Mouse (Mus musculus): ENCODE data around the gene AC161166.1. TPM values are rescaled to one million over a fixed set of nuclear protein-coding genes. Genes with fewer than 3 reads are reported as not detected.

AC161166.1 gene
- total and polyA plus RNA-seq, 3 experiments, result 0.08 TPM; not detected in 2

- H3K79me2 ChIP-seq (replicated peaks; ENCODE audit: control insufficient read depth, extremely low read depth, insufficient read depth, poor library complexity, severe bottlenecking), result no peaks in the 10 kb centered on the region
- peaks cover 10 to 15% of the 10 kb centered on the region in 2 experiments; a peak in 3 of 4 replicates for H3K4me1 ChIP-seq (ENCODE audit: control insufficient read depth in 1 of 2, insufficient read depth in 2 of 2)
- H3K4me2 ChIP-seq (ENCODE audit: insufficient read depth, low read depth, poor library complexity, severe bottlenecking), result no peak overlapping the region
- TF ChIP-seq ELF1 (IDR thresholded peaks at IDR 0.05; ENCODE audit: low read depth, low read length) (no peak), TCF12 (IDR thresholded peaks at IDR 0.05; ENCODE audit: low read depth, low read length) (no peak), NELFE (IDR thresholded peaks at IDR 0.05; ENCODE audit: low read depth, low read length) (no peak), NRF1 (IDR thresholded peaks at IDR 0.05; ENCODE audit: low read depth, low read length) (no peak), CTCF (conservative IDR thresholded peaks at IDR 0.05 in 1 of 2, IDR thresholded peaks at IDR 0.05 in 1 of 2; ENCODE audit: low read depth in 2 of 2, low read length in 2 of 2) (no peak), ETS1 (conservative IDR thresholded peaks at IDR 0.05; ENCODE audit: low read depth, low read length) (no peak), CHD2 (IDR thresholded peaks at IDR 0.05; ENCODE audit: low read length) (no peak), KAT2A (IDR thresholded peaks at IDR 0.05; ENCODE audit: insufficient replicate concordance, low read length) (no peak), IRF4 (IDR thresholded peaks at IDR 0.05; ENCODE audit: low read depth, low read length) (no peak), JUN (IDR thresholded peaks at IDR 0.05; ENCODE audit: insufficient read depth, low read depth, low read length) (no peak), HCFC1 (IDR thresholded peaks at IDR 0.05; ENCODE audit: low read depth, low read length) (no peak), MAX (IDR thresholded peaks at IDR 0.05; ENCODE audit: low read length) (no peak), MAFK (IDR thresholded peaks at IDR 0.05; ENCODE audit: insufficient replicate concordance, low read length) (no peak)
- no peak overlapping the region for H3K4me3 ChIP-seq (replicated peaks in 1 of 3; ENCODE audit: low read depth in 2 of 3, low read length in 2 of 3, poor library complexity in 1 of 3)
- peaks cover 52% of the 10 kb centered on the region for H3K27me3 ChIP-seq (replicated peaks)
- H3K9ac ChIP-seq (ENCODE audit: insufficient read depth, low read depth), result no peak overlapping the region
- no peak overlapping the region for H3K27ac ChIP-seq (ENCODE audit: insufficient read depth, low read depth)
- no peaks in the 10 kb centered on the region for H3K36me3 ChIP-seq (replicated peaks in 1 of 2; ENCODE audit: control insufficient read depth in 1 of 2, insufficient read depth in 1 of 2, low read length in 1 of 2)
- H3K9me3 ChIP-seq (replicated peaks; ENCODE audit: low read length), result no peaks in the 10 kb centered on the region
- dilution Hi-C loops (cut with MboI; ENCODE audit: extremely low pct_ligation_motif_present, extremely low pct_unique_long_range_greater_than_20kb, low sequenced_read_pairs) (no loop called here), in situ Hi-C loops (cut with MboI; ENCODE audit: low pct_ligation_motif_present, low pct_unique_long_range_greater_than_20kb, low sequenced_read_pairs) (no loop called here)
- no peak for DNase-seq (ENCODE audit: extremely low read depth)
Observed at GRCm38 (mm10) chr7:24461376-24462051, 50.7 kb downstream of the AC161166.1 start.

Other genes starting within 250 kb of the AC161166.1 start
Only the 20 nearest of the 22 such genes appear.
- gene Zfp61, start 211.2 kb downstream of the AC161166.1 start, total RNA-seq (2012; rRNA removed), result 1.4 and 3.3 TPM in 2 replicates
- 3.2 and 3.8 TPM in 2 replicates for gene Zfp61, start 211.2 kb downstream of the AC161166.1 start, total RNA-seq (2014; rRNA removed)
- gene Zfp61, start 211.2 kb downstream of the AC161166.1 start, polyA plus RNA-seq (2012; ENCODE audit: insufficient read length, low read depth), result 2.0 and 2.3 TPM in 2 replicates
- 6.0 and 6.7 TPM in 2 replicates for gene Zfp94, start 195.8 kb downstream of the AC161166.1 start, total RNA-seq (2012; rRNA removed)
- 4.5 and 5.8 TPM in 2 replicates for gene Zfp94, start 195.8 kb downstream of the AC161166.1 start, total RNA-seq (2014; rRNA removed)
- gene Zfp94, start 195.8 kb downstream of the AC161166.1 start, polyA plus RNA-seq (2012; ENCODE audit: insufficient read length, low read depth), result 3.3 and 4.7 TPM in 2 replicates
- gene Tescl, start 178.5 kb downstream of the AC161166.1 start, total RNA-seq (2012; rRNA removed), result not detected in 2 replicates
- gene Tescl, start 178.5 kb downstream of the AC161166.1 start, total RNA-seq (2014; rRNA removed), result not detected in 2 replicates
- not detected in 2 replicates for gene Tescl, start 178.5 kb downstream of the AC161166.1 start, polyA plus RNA-seq (2012; ENCODE audit: insufficient read length, low read depth)
- gene Lypd5, start 163.3 kb downstream of the AC161166.1 start, total RNA-seq (2012; rRNA removed), result not detected in 2 replicates
- not detected in 2 replicates for gene Lypd5, start 163.3 kb downstream of the AC161166.1 start, total RNA-seq (2014; rRNA removed)
- gene Lypd5, start 163.3 kb downstream of the AC161166.1 start, polyA plus RNA-seq (2012; ENCODE audit: insufficient read length, low read depth), result not detected in 2 replicates
- 7.6 and 10.5 TPM in 2 replicates for gene Kcnn4, start 142.2 kb downstream of the AC161166.1 start, total RNA-seq (2012; rRNA removed)
- 12.9 and 14.3 TPM in 2 replicates for gene Kcnn4, start 142.2 kb downstream of the AC161166.1 start, total RNA-seq (2014; rRNA removed)
- 8.2 and 10.6 TPM in 2 replicates for gene Kcnn4, start 142.2 kb downstream of the AC161166.1 start, polyA plus RNA-seq (2012; ENCODE audit: insufficient read length, low read depth)
- 19.1 and 20.5 TPM in 2 replicates for gene Smg9, start 112.8 kb downstream of the AC161166.1 start, total RNA-seq (2012; rRNA removed)
- 16.9 and 19.9 TPM in 2 replicates for gene Smg9, start 112.8 kb downstream of the AC161166.1 start, total RNA-seq (2014; rRNA removed)
- 24.6 and 26.8 TPM in 2 replicates for gene Smg9, start 112.8 kb downstream of the AC161166.1 start, polyA plus RNA-seq (2012; ENCODE audit: insufficient read length, low read depth)
- not detected in 2 replicates for gene Irgc1, start 60.2 kb downstream of the AC161166.1 start, total RNA-seq (2012; rRNA removed)
- gene Irgc1, start 60.2 kb downstream of the AC161166.1 start, total RNA-seq (2014; rRNA removed), result not detected in 2 replicates
- gene Irgc1, start 60.2 kb downstream of the AC161166.1 start, polyA plus RNA-seq (2012; ENCODE audit: insufficient read length, low read depth), result not detected in 2 replicates
- 0.13 and 0.29 TPM in 2 replicates for gene Plaur, start 50.0 kb downstream of the AC161166.1 start, total RNA-seq (2012; rRNA removed)
- gene Plaur, start 50.0 kb downstream of the AC161166.1 start, total RNA-seq (2014; rRNA removed), result 0.69 and 0.72 TPM in 2 replicates
- 0.26 and 0.57 TPM in 2 replicates for gene Plaur, start 50.0 kb downstream of the AC161166.1 start, polyA plus RNA-seq (2012; ENCODE audit: insufficient read length, low read depth)
- 0.38 and 0.59 TPM in 2 replicates for gene Cadm4, start 30.4 kb downstream of the AC161166.1 start, total RNA-seq (2012; rRNA removed)
- 0.16 and 0.34 TPM in 2 replicates for gene Cadm4, start 30.4 kb downstream of the AC161166.1 start, total RNA-seq (2014; rRNA removed)
- 0.36 and 0.56 TPM in 2 replicates for gene Cadm4, start 30.4 kb downstream of the AC161166.1 start, polyA plus RNA-seq (2012; ENCODE audit: insufficient read length, low read depth)
- 11.1 and 14.1 TPM in 2 replicates for gene Zfp428, start 5.4 kb downstream of the AC161166.1 start, total RNA-seq (2012; rRNA removed)
- gene Zfp428, start 5.4 kb downstream of the AC161166.1 start, total RNA-seq (2014; rRNA removed), result 16.0 and 20.4 TPM in 2 replicates
- gene Zfp428, start 5.4 kb downstream of the AC161166.1 start, polyA plus RNA-seq (2012; ENCODE audit: insufficient read length, low read depth), result 14.3 and 15.1 TPM in 2 replicates
- 8.7 and 10.1 TPM in 2 replicates for gene Irgq, start 18.2 kb upstream of the AC161166.1 start, total RNA-seq (2012; rRNA removed)
- gene Irgq, start 18.2 kb upstream of the AC161166.1 start, total RNA-seq (2014; rRNA removed), result 4.6 and 5.1 TPM in 2 replicates
- gene Irgq, start 18.2 kb upstream of the AC161166.1 start, polyA plus RNA-seq (2012; ENCODE audit: insufficient read length, low read depth), result 8.6 and 9.9 TPM in 2 replicates
- 6.1 and 6.4 TPM in 2 replicates for gene Pinlyp, start 33.7 kb upstream of the AC161166.1 start, total RNA-seq (2012; rRNA removed)
- 11.9 and 17.3 TPM in 2 replicates for gene Pinlyp, start 33.7 kb upstream of the AC161166.1 start, total RNA-seq (2014; rRNA removed)
- 6.6 and 7.4 TPM in 2 replicates for gene Pinlyp, start 33.7 kb upstream of the AC161166.1 start, polyA plus RNA-seq (2012; ENCODE audit: insufficient read length, low read depth)
- gene Xrcc1, start 33.8 kb upstream of the AC161166.1 start, total RNA-seq (2012; rRNA removed), result 128 and 136 TPM in 2 replicates
- 81.7 and 86.3 TPM in 2 replicates for gene Xrcc1, start 33.8 kb upstream of the AC161166.1 start, total RNA-seq (2014; rRNA removed)
- gene Xrcc1, start 33.8 kb upstream of the AC161166.1 start, polyA plus RNA-seq (2012; ENCODE audit: insufficient read length, low read depth), result 148 and 162 TPM in 2 replicates
- 18.6 and 24.1 TPM in 2 replicates for gene Ethe1, start 75.1 kb upstream of the AC161166.1 start, total RNA-seq (2012; rRNA removed)
- 25.0 and 32.0 TPM in 2 replicates for gene Ethe1, start 75.1 kb upstream of the AC161166.1 start, total RNA-seq (2014; rRNA removed)
- 16.5 and 22.8 TPM in 2 replicates for gene Ethe1, start 75.1 kb upstream of the AC161166.1 start, polyA plus RNA-seq (2012; ENCODE audit: insufficient read length, low read depth)
- gene Zfp575, start 75.2 kb upstream of the AC161166.1 start, total RNA-seq (2012; rRNA removed), result 0.46 and 0.81 TPM in 2 replicates
- 0.09 TPM in 1 of 2 replicates, not detected in the other for gene Zfp575, start 75.2 kb upstream of the AC161166.1 start, total RNA-seq (2014; rRNA removed)
- gene Zfp575, start 75.2 kb upstream of the AC161166.1 start, polyA plus RNA-seq (2012; ENCODE audit: insufficient read length, low read depth), result 0.14 and 0.20 TPM in 2 replicates
- gene Phldb3, start 98.3 kb upstream of the AC161166.1 start, total RNA-seq (2012; rRNA removed), result 3.1 and 3.5 TPM in 2 replicates
- gene Phldb3, start 98.3 kb upstream of the AC161166.1 start, total RNA-seq (2014; rRNA removed), result 0.89 and 1.1 TPM in 2 replicates
- gene Phldb3, start 98.3 kb upstream of the AC161166.1 start, polyA plus RNA-seq (2012; ENCODE audit: insufficient read length, low read depth), result 3.5 and 3.6 TPM in 2 replicates
- not detected in 2 replicates for gene Lypd3, start 124.1 kb upstream of the AC161166.1 start, total RNA-seq (2012; rRNA removed)
- not detected in 2 replicates for gene Lypd3, start 124.1 kb upstream of the AC161166.1 start, total RNA-seq (2014; rRNA removed)
- gene Lypd3, start 124.1 kb upstream of the AC161166.1 start, polyA plus RNA-seq (2012; ENCODE audit: insufficient read length, low read depth), result not detected in 2 replicates
- gene Tex101, start 164.2 kb upstream of the AC161166.1 start, total RNA-seq (2012; rRNA removed), result not detected in 2 replicates
- gene Tex101, start 164.2 kb upstream of the AC161166.1 start, total RNA-seq (2014; rRNA removed), result not detected in 2 replicates
- gene Tex101, start 164.2 kb upstream of the AC161166.1 start, polyA plus RNA-seq (2012; ENCODE audit: insufficient read length, low read depth), result not detected in 2 replicates
- gene BC049730, start 196.8 kb upstream of the AC161166.1 start, total RNA-seq (2012; rRNA removed), result not detected in 2 replicates
- gene BC049730, start 196.8 kb upstream of the AC161166.1 start, total RNA-seq (2014; rRNA removed), result not detected in 2 replicates
- not detected in 2 replicates for gene BC049730, start 196.8 kb upstream of the AC161166.1 start, polyA plus RNA-seq (2012; ENCODE audit: insufficient read length, low read depth)
- gene Gm4763, start 214.5 kb upstream of the AC161166.1 start, total RNA-seq (2012; rRNA removed), result not detected in 2 replicates
- not detected in 2 replicates for gene Gm4763, start 214.5 kb upstream of the AC161166.1 start, total RNA-seq (2014; rRNA removed)
- not detected in 2 replicates for gene Gm4763, start 214.5 kb upstream of the AC161166.1 start, polyA plus RNA-seq (2012; ENCODE audit: insufficient read length, low read depth)